Mouse (Mus musculus) G1E (cell line): ENCODE results near the gene Acbd6.

Experiments used
- CTCF ChIP-seq: IDR thresholded peaks from 2 replicates; pipeline ENCODE4 v1.5.1; 2012; ENCODE audit warnings: low read depth, low read length, inconsistent platforms, mixed read lengths
- GATA1 ChIP-seq: IDR thresholded peaks from 2 replicates; pipeline ENCODE4 v1.6.1; 2012; ENCODE audit warnings: borderline replicate concordance, low read length, inconsistent platforms, mixed read lengths
- POLR2AphosphoS5 ChIP-seq: IDR thresholded peaks from 2 replicates; pipeline ENCODE4 v1.6.1; 2012; ENCODE audit warnings: low read depth, low read length, inconsistent platforms; ENCODE audit not compliant: insufficient replicate concordance

- TF ChIP-seq CTCF (no peak), POLR2AphosphoS5 (no peak), GATA1 (no peak)
Observed at GRCm38 (mm10) chr1:155689141-155689540, 131.2 kb downstream of the Acbd6 start.
